Mouse (Mus musculus): ENCODE results near the gene Lrrc8b. TPM values are rescaled to one million over a fixed set of nuclear protein-coding genes. Genes with fewer than 3 reads are reported as not detected.

The Lrrc8b gene
- polyA plus RNA-seq, 1 experiment from 2014 or later = 9.4 TPM

GRCm38 (mm10) chr5:105401536-105401935 is 14.0 kb upstream of the Lrrc8b start:
- H3K27ac ChIP-seq (ENCODE audit: low read length) = no peak overlapping the region
- H3K9me3 ChIP-seq (ENCODE audit: control insufficient read depth, low read depth, low read length) = no peaks in the 10 kb centered on the region
- 0 out of 2 replicates have a peak, but pooled peaks cover 4% of the 10 kb centered on the region for H3K4me1 ChIP-seq (ENCODE audit: control insufficient read depth, insufficient read depth, low read length)
- ATAC-seq (ENCODE audit: insufficient number of reproducible peaks, insufficient read depth, low FRiP score, low read depth) = no peak
- no peak overlapping the region for H3K4me2 ChIP-seq (replicated peaks; ENCODE audit: low read depth, low read length)
- no peak overlapping the region for H3K4me3 ChIP-seq (ENCODE audit: low read depth, low read length)
- H3K9ac ChIP-seq (replicated peaks; ENCODE audit: low read depth, low read length) = no peak overlapping the region
- 93% methylated on average over 5 of the region's 6 CpGs for WGBS
- H3K27me3 ChIP-seq (ENCODE audit: control insufficient read depth, insufficient read depth, low read length) = no peaks in the 10 kb centered on the region
- no peaks in the 10 kb centered on the region for H3K36me3 ChIP-seq (ENCODE audit: control insufficient read depth, insufficient read depth, low read length)

GRCm38 (mm10) chr5:105404961-105405360 is 10.6 kb upstream of the Lrrc8b start:
- ATAC-seq (ENCODE audit: insufficient number of reproducible peaks, insufficient read depth, low FRiP score, low read depth) = no peak
- H3K27ac ChIP-seq (ENCODE audit: low read length) = no peak overlapping the region
- no peaks in the 10 kb centered on the region for H3K27me3 ChIP-seq (ENCODE audit: control insufficient read depth, insufficient read depth, low read length)
- H3K4me3 ChIP-seq (ENCODE audit: low read depth, low read length) = no peak overlapping the region
- H3K36me3 ChIP-seq (ENCODE audit: control insufficient read depth, insufficient read depth, low read length) = no peaks in the 10 kb centered on the region
- 0 out of 2 replicates have a peak, but pooled peaks cover 4% of the 10 kb centered on the region for H3K4me1 ChIP-seq (ENCODE audit: control insufficient read depth, insufficient read depth, low read length)
- H3K4me2 ChIP-seq (replicated peaks; ENCODE audit: low read depth, low read length) = no peak overlapping the region
- 9% methylated on average over 8 of the region's 8 CpGs for whole genome bisulfite sequencing
- no peaks in the 10 kb centered on the region for H3K9me3 ChIP-seq (ENCODE audit: control insufficient read depth, low read depth, low read length)
- H3K9ac ChIP-seq (replicated peaks; ENCODE audit: low read depth, low read length) = no peak overlapping the region

GRCm38 (mm10) chr5:105407661-105408060 is 7.9 kb upstream of the Lrrc8b start:
- ATAC-seq (ENCODE audit: insufficient number of reproducible peaks, insufficient read depth, low FRiP score, low read depth) = no peak

GRCm38 (mm10) chr5:105409092-105409491 is 6.5 kb upstream of the Lrrc8b start:
- H3K27ac ChIP-seq (ENCODE audit: low read length) = no peak overlapping the region
- 81% methylated on average over 4 of the region's 4 CpGs for WGBS
- no peak overlapping the region for H3K4me3 ChIP-seq (ENCODE audit: low read depth, low read length)
- H3K4me2 ChIP-seq (replicated peaks; ENCODE audit: low read depth, low read length) = no peak overlapping the region
- no peaks in the 10 kb centered on the region for H3K9me3 ChIP-seq (ENCODE audit: control insufficient read depth, low read depth, low read length)
- no peak overlapping the region for H3K9ac ChIP-seq (replicated peaks; ENCODE audit: low read depth, low read length)
- H3K4me1 ChIP-seq (ENCODE audit: control insufficient read depth, insufficient read depth, low read length) = no peaks in the 10 kb centered on the region
- no peaks in the 10 kb centered on the region for H3K27me3 ChIP-seq (ENCODE audit: control insufficient read depth, insufficient read depth, low read length)
- ATAC-seq (ENCODE audit: insufficient number of reproducible peaks, insufficient read depth, low FRiP score, low read depth) = no peak
- no peaks in the 10 kb centered on the region for H3K36me3 ChIP-seq (ENCODE audit: control insufficient read depth, insufficient read depth, low read length)

More at GRCm38 (mm10) chr5:105407661-105408060, 7.9 kb upstream of the Lrrc8b start:
- H3K4me3 ChIP-seq (ENCODE audit: low read depth, low read length) = no peak overlapping the region
- H3K27ac ChIP-seq (ENCODE audit: low read length) = no peak overlapping the region
- 82% methylated on average over 5 of the region's 5 CpGs for WGBS
- H3K9ac ChIP-seq (replicated peaks; ENCODE audit: low read depth, low read length) = no peak overlapping the region
- H3K9me3 ChIP-seq (ENCODE audit: control insufficient read depth, low read depth, low read length) = no peaks in the 10 kb centered on the region
- H3K4me1 ChIP-seq (ENCODE audit: control insufficient read depth, insufficient read depth, low read length) = no peaks in the 10 kb centered on the region
- no peaks in the 10 kb centered on the region for H3K36me3 ChIP-seq (ENCODE audit: control insufficient read depth, insufficient read depth, low read length)
- H3K4me2 ChIP-seq (replicated peaks; ENCODE audit: low read depth, low read length) = no peak overlapping the region
- no peaks in the 10 kb centered on the region for H3K27me3 ChIP-seq (ENCODE audit: control insufficient read depth, insufficient read depth, low read length)

- ATAC-seq (ENCODE audit: insufficient number of reproducible peaks, insufficient read depth, low FRiP score, low read depth) = no peak
- no peaks in the 10 kb centered on the region for H3K9me3 ChIP-seq (ENCODE audit: control insufficient read depth, low read depth, low read length)
Measured at GRCm38 (mm10) chr5:105410521-105411293, 4.9 kb upstream of the Lrrc8b start.

GRCm38 (mm10) chr5:105411294-105411570 is 4.3 kb upstream of the Lrrc8b start:
- Histone ChIP-seq H3K27me3 (ENCODE audit: control insufficient read depth, insufficient read depth, low read length) (no peaks in the 10 kb centered on the region), H3K9ac (replicated peaks; ENCODE audit: low read depth, low read length) (no peak overlapping the region), H3K4me3 (ENCODE audit: low read depth, low read length) (no peak overlapping the region), H3K4me2 (replicated peaks; ENCODE audit: low read depth, low read length) (no peak overlapping the region), H3K4me1 (ENCODE audit: control insufficient read depth, insufficient read depth, low read length) (no peaks in the 10 kb centered on the region), H3K36me3 (ENCODE audit: control insufficient read depth, insufficient read depth, low read length) (no peaks in the 10 kb centered on the region), H3K27ac (ENCODE audit: low read length) (no peak overlapping the region), H3K9me3 (ENCODE audit: control insufficient read depth, low read depth, low read length) (no peaks in the 10 kb centered on the region)
- 63% methylated on average over 4 of the region's 4 CpGs for WGBS
- no peak for ATAC-seq (ENCODE audit: insufficient number of reproducible peaks, insufficient read depth, low FRiP score, low read depth)

More at GRCm38 (mm10) chr5:105410521-105411293, 4.9 kb upstream of the Lrrc8b start:
- Histone ChIP-seq H3K4me3 (ENCODE audit: low read depth, low read length) (no peak overlapping the region), H3K27me3 (ENCODE audit: control insufficient read depth, insufficient read depth, low read length) (no peaks in the 10 kb centered on the region), H3K36me3 (ENCODE audit: control insufficient read depth, insufficient read depth, low read length) (no peaks in the 10 kb centered on the region), H3K4me2 (replicated peaks; ENCODE audit: low read depth, low read length) (no peak overlapping the region), H3K27ac (ENCODE audit: low read length) (no peak overlapping the region), H3K4me1 (ENCODE audit: control insufficient read depth, insufficient read depth, low read length) (no peaks in the 10 kb centered on the region), H3K9ac (replicated peaks; ENCODE audit: low read depth, low read length) (no peak overlapping the region)
- WGBS = 64% methylated on average over 6 of the region's 6 CpGs

GRCm38 (mm10) chr5:105411768-105412167 is 3.8 kb upstream of the Lrrc8b start:
- Histone ChIP-seq H3K4me2 (replicated peaks; ENCODE audit: low read depth, low read length) (no peak overlapping the region), H3K9ac (replicated peaks; ENCODE audit: low read depth, low read length) (no peak overlapping the region), H3K36me3 (ENCODE audit: control insufficient read depth, insufficient read depth, low read length) (no peaks in the 10 kb centered on the region), H3K27me3 (ENCODE audit: control insufficient read depth, insufficient read depth, low read length) (no peaks in the 10 kb centered on the region), H3K9me3 (ENCODE audit: control insufficient read depth, low read depth, low read length) (no peaks in the 10 kb centered on the region), H3K4me3 (ENCODE audit: low read depth, low read length) (no peak overlapping the region), H3K27ac (ENCODE audit: low read length) (no peak overlapping the region), H3K4me1 (ENCODE audit: control insufficient read depth, insufficient read depth, low read length) (no peaks in the 10 kb centered on the region)
- ATAC-seq (ENCODE audit: insufficient number of reproducible peaks, insufficient read depth, low FRiP score, low read depth) = no peak
- 80% methylated on average over 2 of the region's 2 CpGs for WGBS

- Histone ChIP-seq H3K4me1 (ENCODE audit: control insufficient read depth, insufficient read depth, low read length) (no peaks in the 10 kb centered on the region), H3K9me3 (ENCODE audit: control insufficient read depth, low read depth, low read length) (no peaks in the 10 kb centered on the region), H3K27ac (ENCODE audit: low read length) (no peak overlapping the region), H3K36me3 (ENCODE audit: control insufficient read depth, insufficient read depth, low read length) (no peaks in the 10 kb centered on the region), H3K9ac (replicated peaks; ENCODE audit: low read depth, low read length) (no peak overlapping the region), H3K4me2 (replicated peaks; ENCODE audit: low read depth, low read length) (no peak overlapping the region), H3K27me3 (ENCODE audit: control insufficient read depth, insufficient read depth, low read length) (no peaks in the 10 kb centered on the region), H3K4me3 (ENCODE audit: low read depth, low read length) (no peak overlapping the region)
- no peak for ATAC-seq (ENCODE audit: insufficient number of reproducible peaks, insufficient read depth, low FRiP score, low read depth)
- whole genome bisulfite sequencing = 86% methylated on average over 3 of the region's 3 CpGs
Measured at GRCm38 (mm10) chr5:105412634-105413033, 2.9 kb upstream of the Lrrc8b start.

Measured in stomach, embryonic 14.5 days (tissue).